31 mouse cellular contexts compared by ENCODE assay signal in the genomic region with DNA sequence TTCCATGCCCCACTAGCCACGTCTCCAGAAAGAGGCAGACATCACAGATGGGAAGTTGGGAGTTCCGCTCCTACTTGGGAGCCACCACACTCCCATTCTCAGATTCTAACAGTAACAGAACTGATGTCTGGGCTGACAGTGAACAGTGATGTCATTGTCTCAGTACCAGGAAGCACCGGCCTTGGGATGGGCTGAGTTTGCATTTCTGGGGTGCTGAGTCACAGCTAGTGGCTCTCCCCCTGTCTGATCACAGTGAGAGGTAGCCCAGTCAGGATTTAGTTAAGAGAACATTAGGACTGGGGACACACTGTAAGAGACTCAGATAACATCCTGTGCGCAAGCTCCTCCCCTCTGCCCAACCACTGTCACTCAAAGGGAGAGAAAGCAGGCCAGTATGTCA.
DNase-seq lines count a peak whose midpoint lies in the region; ATAC-seq lines count a peak whose summit lies in the region.
"Had no signal": no experiment of that assay in that cellular context is flagged by ENCODE, and none has a peak within 500 bp of the region (broad histone marks: within the 10 kb centered on the region; RNA-seq: fewer than 3 reads in every experiment).

No protein-coding gene starts in this region.

- peaks cover 73% of the 10 kb centered on the region for H3K27me3 ChIP-seq in limb, embryonic 10.5 days (ENCODE audit: low read depth, poor library complexity, severe bottlenecking)
- no peaks in the 10 kb centered on the region for H3K27me3 ChIP-seq in midbrain, embryonic 15.5 days (replicated peaks)
- H3K27me3 ChIP-seq: forebrain, embryonic 15.5 days had no signal

- H3K27ac ChIP-seq in limb, embryonic 10.5 days = no peak overlapping the region
- H3K27ac ChIP-seq in midbrain, embryonic 15.5 days = no peak overlapping the region
- H3K27ac ChIP-seq: embryonic facial prominence, embryonic 13.5 days; forebrain, embryonic 10.5 days; forebrain, embryonic 15.5 days; gastrocnemius, adult 2 months; hindbrain, embryonic 12.5 days; hindbrain, postnatal 0 days; intestine, embryonic 15.5 days; left cerebral cortex, adult 2 months; limb, embryonic 13.5 days; liver, embryonic 12.5 days; stomach, postnatal 0 days had no signal

- H3K4me2 ChIP-seq in midbrain, embryonic 15.5 days = no peak overlapping the region
- H3K4me2 ChIP-seq: embryonic facial prominence, embryonic 13.5 days; forebrain, embryonic 15.5 days; hindbrain, embryonic 12.5 days; intestine, embryonic 15.5 days; limb, embryonic 13.5 days; liver, embryonic 12.5 days had no signal

- peaks cover 63% of the 10 kb centered on the region for H3K4me1 ChIP-seq in limb, embryonic 10.5 days
- peaks cover 88% of the 10 kb centered on the region for H3K4me1 ChIP-seq in midbrain, embryonic 15.5 days
- H3K4me1 ChIP-seq: intestine, embryonic 15.5 days had no signal

- 81% methylated on average over 4 of the region's 4 CpGs for WGBS in limb, embryonic 10.5 days
- 81% methylated on average over 4 of the region's 4 CpGs for WGBS in midbrain, embryonic 15.5 days

- H3K9ac ChIP-seq in midbrain, embryonic 15.5 days = no peak overlapping the region
- H3K9ac ChIP-seq: embryonic facial prominence, embryonic 13.5 days; forebrain, embryonic 15.5 days; hindbrain, embryonic 12.5 days; intestine, embryonic 15.5 days; limb, embryonic 13.5 days; liver, embryonic 12.5 days had no signal

- H3K9me3 ChIP-seq in limb, embryonic 10.5 days (replicated peaks) = no peaks in the 10 kb centered on the region
- no peaks in the 10 kb centered on the region for H3K9me3 ChIP-seq in midbrain, embryonic 15.5 days
- H3K9me3 ChIP-seq: embryonic facial prominence, embryonic 13.5 days; forebrain, embryonic 10.5 days; forebrain, embryonic 15.5 days; hindbrain, embryonic 12.5 days; intestine, embryonic 15.5 days; limb, embryonic 13.5 days; liver, embryonic 12.5 days had no signal

- ATAC-seq in midbrain, embryonic 15.5 days (replicated peaks) = no peak
- ATAC-seq: CD4-positive, CD25-positive, alpha-beta regulatory T cell, adult 4 months; forebrain, embryonic 15.5 days; hindbrain, postnatal 0 days; intestine, embryonic 15.5 days; liver, embryonic 12.5 days; lung, postnatal 0 days had no signal

- H3K4me3 ChIP-seq in limb, embryonic 10.5 days = no peak overlapping the region
- H3K4me3 ChIP-seq in midbrain, embryonic 15.5 days = no peak overlapping the region
- H3K4me3 ChIP-seq: embryonic facial prominence, embryonic 13.5 days; forebrain, embryonic 10.5 days; forebrain, embryonic 15.5 days; gastrocnemius, adult 2 months; hindbrain, embryonic 12.5 days; intestine, embryonic 15.5 days; left cerebral cortex, adult 2 months; limb, embryonic 13.5 days; liver, embryonic 12.5 days had no signal

- H3K36me3 ChIP-seq in limb, embryonic 10.5 days = no peaks in the 10 kb centered on the region
- H3K36me3 ChIP-seq in midbrain, embryonic 15.5 days (replicated peaks) = no peaks in the 10 kb centered on the region
- H3K36me3 ChIP-seq: embryonic facial prominence, embryonic 13.5 days; forebrain, embryonic 10.5 days; forebrain, embryonic 15.5 days; hindbrain, embryonic 12.5 days; intestine, embryonic 15.5 days; limb, embryonic 13.5 days; liver, embryonic 12.5 days had no signal

- DNase-seq in adrenal gland, adult (ENCODE audit: inconsistent age in 2 of 2, low spot score in 1 of 2) = peak; percentile 92 to 93
- DNase-seq in adrenal gland, postnatal 4 days (ENCODE audit: low spot score in 2 of 2) = no peak
- peak; percentile 84 for DNase-seq in 3T3-L1 (ENCODE audit: low read depth, low spot score)
- DNase-seq in Muller cell, postnatal 12 days (ENCODE audit: inconsistent ontology term) = peak; percentile 67
- peak; percentile 78 for DNase-seq in adrenal gland, postnatal 10 days
- DNase-seq in limb, embryonic 10.5 days (ENCODE audit: low spot score) = no peak
- DNase-seq in cerebellum, postnatal 14 days = no peak
- DNase-seq: cerebellum, adult 9-11 months; gastrocnemius, adult 2 months; heart, postnatal 14 days; kidney, adult 9 months; kidney, postnatal 14 days; lung, adult 18-20 months; lung, postnatal 4 days; midbrain, embryonic 14.5 days; right cerebral cortex, postnatal 4 days; thymus, adult 18-20 months; thymus, postnatal 25 days had no signal

Comparison
In these comparisons a context has a peak if more than half of its experiments do, and no peak if none do; other contexts are left out.
1. DNase-seq: peak in adrenal gland, adult (2 of 2), 3T3-L1 (single experiment), Muller cell, postnatal 12 days (single experiment) and adrenal gland, postnatal 10 days (single experiment); none in adrenal gland, postnatal 4 days (0 of 2), limb, embryonic 10.5 days (single experiment) and cerebellum, postnatal 14 days (0 of 2).